Comparison of ENCODE assay signal across 9 mouse cellular contexts in genomic region chr6:31189060-31189459, GRCm38 (mm10).
A peak's percentile ranks its signal among the peaks of the same experiment; 100 is the strongest.
DNase-seq lines count a peak whose midpoint lies in the region; ATAC-seq and TF ChIP-seq lines count a peak whose summit lies in the region.
"Had no signal": no experiment of that assay in that cellular context is flagged by ENCODE, and none has a peak within 500 bp of the region (broad histone marks: within the 10 kb centered on the region; RNA-seq: fewer than 3 reads in every experiment).

No protein-coding gene starts in this region.

- no peaks in the 10 kb centered on the region for H3K9me3 ChIP-seq in midbrain, embryonic 10.5 days (replicated peaks)
- H3K9me3 ChIP-seq in midbrain, embryonic 13.5 days = no peaks in the 10 kb centered on the region
- H3K9me3 ChIP-seq in liver, postnatal 0 days (ENCODE audit: low read length) = no peaks in the 10 kb centered on the region
- H3K9me3 ChIP-seq: G1E had no signal

- WGBS in midbrain, embryonic 10.5 days = 61% methylated on average over 7 of the region's 7 CpGs
- WGBS in midbrain, embryonic 13.5 days = 63% methylated on average over 7 of the region's 7 CpGs
- 53% methylated on average over 7 of the region's 7 CpGs for WGBS in liver, postnatal 0 days (ENCODE audit: insufficient replicate concordance)

- no peaks in the 10 kb centered on the region for H3K4me1 ChIP-seq in midbrain, embryonic 10.5 days
- H3K4me1 ChIP-seq in midbrain, embryonic 13.5 days (replicated peaks) = no peaks in the 10 kb centered on the region
- H3K4me1 ChIP-seq in liver, postnatal 0 days (ENCODE audit: insufficient read depth) = peaks cover 2% of the 10 kb centered on the region; the same call in 1 of the 2 replicates

- H3K9ac ChIP-seq in midbrain, embryonic 13.5 days (replicated peaks) = no peak overlapping the region
- no peak overlapping the region for H3K9ac ChIP-seq in liver, postnatal 0 days (replicated peaks)

- no peak overlapping the region for H3K4me2 ChIP-seq in midbrain, embryonic 13.5 days (replicated peaks)
- no peak overlapping the region for H3K4me2 ChIP-seq in liver, postnatal 0 days (ENCODE audit: low read depth, low read length)

- H3K27me3 ChIP-seq in midbrain, embryonic 10.5 days (ENCODE audit: low read depth, poor library complexity, severe bottlenecking) = no peaks in the 10 kb centered on the region; the same call in 1 of the 2 replicates
- no peaks in the 10 kb centered on the region for H3K27me3 ChIP-seq in midbrain, embryonic 13.5 days
- no peaks in the 10 kb centered on the region for H3K27me3 ChIP-seq in liver, postnatal 0 days (ENCODE audit: insufficient read depth, low read length)

- no peak for TF ChIP-seq EP300 in liver, postnatal 0 days (IDR thresholded peaks at IDR 0.05; ENCODE audit: low read depth)

- DNase-seq in cerebellum, adult 18-20 months = peak; percentile 47 to 49
- DNase-seq in cerebellum, postnatal 4 days (ENCODE audit: low spot score in 2 of 2) = no peak
- DNase-seq in midbrain, embryonic 10.5 days (ENCODE audit: low spot score) = peak; percentile 21
- peak; percentile 58 for DNase-seq in embryo, embryonic 11 days
- DNase-seq in liver, postnatal 0 days = no peak
- no peak for DNase-seq in urinary bladder, postnatal 14 days (ENCODE audit: low spot score)
- DNase-seq in layer of hippocampus, postnatal 14 days (ENCODE audit: low spot score in 2 of 2) = no peak

- H3K4me3 ChIP-seq in midbrain, embryonic 10.5 days = no peak overlapping the region
- no peak overlapping the region for H3K4me3 ChIP-seq in midbrain, embryonic 13.5 days (replicated peaks)
- H3K4me3 ChIP-seq in liver, postnatal 0 days (ENCODE audit: low read depth, low read length) = no peak overlapping the region

- no peak for ATAC-seq in midbrain, embryonic 13.5 days
- peak; percentile 26 for ATAC-seq in liver, postnatal 0 days

- H3K27ac ChIP-seq in midbrain, embryonic 10.5 days (replicated peaks) = no peak overlapping the region
- H3K27ac ChIP-seq in midbrain, embryonic 13.5 days = no peak overlapping the region
- no peak overlapping the region for H3K27ac ChIP-seq in liver, postnatal 0 days (ENCODE audit: low read depth)

- TF ChIP-seq CTCF in liver, postnatal 0 days (IDR thresholded peaks at IDR 0.05; ENCODE audit: low read depth) = peak; percentile 74

- H3K36me3 ChIP-seq in midbrain, embryonic 10.5 days = no peaks in the 10 kb centered on the region
- H3K36me3 ChIP-seq in midbrain, embryonic 13.5 days = no peaks in the 10 kb centered on the region
- no peaks in the 10 kb centered on the region for H3K36me3 ChIP-seq in liver, postnatal 0 days (replicated peaks; ENCODE audit: insufficient read depth, low read length)
- H3K36me3 ChIP-seq: G1E had no signal

Comparison
In these comparisons a context has a peak if more than half of its experiments do, and no peak if none do; other contexts are left out.
1. DNase-seq: peak in cerebellum, adult 18-20 months (2 of 2), midbrain, embryonic 10.5 days (single experiment) and embryo, embryonic 11 days (single experiment); none in cerebellum, postnatal 4 days (0 of 2), liver, postnatal 0 days (single experiment), urinary bladder, postnatal 14 days (single experiment) and layer of hippocampus, postnatal 14 days (0 of 2).